Mouse (Mus musculus) liver, adult 2 months (tissue): Measurements from ENCODE around the gene Zeb2. TPM values are rescaled to one million over a fixed set of nuclear protein-coding genes. Genes with fewer than 3 reads are reported as not detected.

Experiments used
- DNase-seq: peaks from one replicate; pipeline ENCODE4 v3.0.0-alpha.2; 2011; ENCODE audit warnings: low read depth, low spot score; ENCODE audit errors: extremely low read depth
- H3K27ac ChIP-seq: fragments of 200-500 bp; replicated peaks from 2 replicates; pipeline ENCODE4 v1.5.1; 2012; ENCODE audit warnings: low read depth, mild to moderate bottlenecking, control low read depth, inconsistent platforms, low read length; ENCODE audit not compliant: insufficient read depth
- H3K27me3 ChIP-seq: fragments of 200-500 bp; 2 replicates; pipeline ENCODE4 v1.6.1; 2012; ENCODE audit warnings: mild to moderate bottlenecking, moderate library complexity, low read length, inconsistent platforms; ENCODE audit not compliant: control insufficient read depth, insufficient read depth
- H3K36me3 ChIP-seq: fragments of 200-500 bp; 2 replicates; pipeline ENCODE4 v1.6.1; 2012; ENCODE audit warnings: low read length, inconsistent platforms; ENCODE audit not compliant: control insufficient read depth, insufficient read depth
- H3K4me1 ChIP-seq: fragments of 200-500 bp; 2 replicates; pipeline ENCODE4 v1.6.1; 2011; ENCODE audit warnings: low read length; ENCODE audit not compliant: control insufficient read depth, insufficient read depth
- H3K4me3 ChIP-seq: fragments of 200-500 bp; 2 replicates; pipeline ENCODE4 v1.5.1; 2011; ENCODE audit warnings: low read depth, mild to moderate bottlenecking, control low read depth, low read length, moderate library complexity; ENCODE audit not compliant: insufficient read depth
- H3K79me2 ChIP-seq: fragments of 200-500 bp; 2 replicates; pipeline ENCODE4 v1.6.1; 2012; ENCODE audit warnings: inconsistent platforms, mild to moderate bottlenecking, low read length, moderate library complexity; ENCODE audit not compliant: control insufficient read depth, insufficient read depth
- H3K9ac ChIP-seq: fragments of 200-500 bp; 2 replicates; pipeline ENCODE4 v1.6.1; 2012; ENCODE audit warnings: low read depth, mild to moderate bottlenecking, control low read depth, inconsistent platforms, low read length
- CTCF ChIP-seq: fragments of 200-500 bp; IDR thresholded peaks from 2 replicates; pipeline ENCODE4 v1.5.1; 2011; ENCODE audit warnings: low read depth, low read length, control low read depth
- POLR2A ChIP-seq: fragments of 200-500 bp; IDR thresholded peaks from 2 replicates; pipeline ENCODE4 v1.6.1; 2011; ENCODE audit warnings: low read length, control low read depth; ENCODE audit not compliant: insufficient read depth; ENCODE audit errors: extremely low read depth
- WGBS: fragments of 180-500 bp; shearing (Covaris S2); methylation state at CpG from one replicate; pipeline ENCODE4 v1.1.7; 2018; 5-methylcytosine and 5-hydroxymethylcytosine counted together
- polyA plus RNA-seq: library from polyadenylated mRNA; depleted of rRNA; stranded (reverse); fragments of >200 nt; gene quantifications from 2 replicates; pipeline ENCODE4 v1.2.3, GENCODE M21; 2012; rRNA removed
- total RNA-seq: library from RNA; depleted of rRNA; stranded (reverse); fragments of >200 nt; gene quantifications from 2 replicates; pipeline ENCODE4 v1.2.3, GENCODE M21; 2014; rRNA removed

The Zeb2 gene
- total and polyA plus RNA-seq, 2 experiments: 4.9 to 15.5 TPM

- Histone ChIP-seq H3K27ac (peak overlapping the region; percentile 65), H3K36me3 (no peaks in the 10 kb centered on the region), H3K4me3 (no peak overlapping the region), H3K9ac (no peak overlapping the region), H3K4me1 (peaks cover 17% of the 10 kb centered on the region; the same call in 1 of the 2 replicates), H3K79me2 (no peaks in the 10 kb centered on the region), H3K27me3 (no peaks in the 10 kb centered on the region)
- TF ChIP-seq CTCF: no peak
- TF ChIP-seq POLR2A: no peak
- 53% methylated on average over 4 of the region's 4 CpGs for WGBS
- peak; percentile 90 for DNase-seq
Observed at GRCm38 (mm10) chr2:44951651-44952213, 165.5 kb downstream of the Zeb2 start.

GRCm38 (mm10) chr2:44944689-44945088, 172.5 kb downstream of the Zeb2 start:
- Histone ChIP-seq H3K36me3 (no peaks in the 10 kb centered on the region), H3K9ac (no peak overlapping the region), H3K27ac (no peak overlapping the region), H3K4me3 (no peak overlapping the region), H3K27me3 (no peaks in the 10 kb centered on the region), H3K79me2 (no peaks in the 10 kb centered on the region), H3K4me1 (no peaks in the 10 kb centered on the region)
- no peak for DNase-seq
- TF ChIP-seq CTCF: no peak
- no peak for TF ChIP-seq POLR2A
- 96% methylated on average over 2 of the region's 2 CpGs for WGBS

Other genes starting within 250 kb of the Zeb2 start
- 9.3 and 14.3 TPM in 2 replicates for gene Gtdc1, start 189.7 kb downstream of the Zeb2 start, total RNA-seq
- 2.3 and 2.9 TPM in 2 replicates for gene Gtdc1, start 189.7 kb downstream of the Zeb2 start, polyA plus RNA-seq